Mouse (Mus musculus) inflammation-experienced regulatory T-cells, adult 6 months (primary cell): Measurements from ENCODE around the gene Tbx3. TPM values are rescaled to one million over a fixed set of nuclear protein-coding genes. Genes with fewer than 3 reads are reported as not detected.

Source experiments
- ATAC-seq: one replicate; pipeline ENCODE4 v1.8.0; 2017
- polyA plus RNA-seq, 3 experiments: library from polyadenylated mRNA; unstranded; fragments of 100-300 nt; shearing (Covaris generic); gene quantifications; one replicate each; pipeline ENCODE4 v1.2.1; 2017

The Tbx3 gene
- polyA plus RNA-seq, 3 experiments from 2014 or later = 0.56 TPM; not detected in 2

DNA sequence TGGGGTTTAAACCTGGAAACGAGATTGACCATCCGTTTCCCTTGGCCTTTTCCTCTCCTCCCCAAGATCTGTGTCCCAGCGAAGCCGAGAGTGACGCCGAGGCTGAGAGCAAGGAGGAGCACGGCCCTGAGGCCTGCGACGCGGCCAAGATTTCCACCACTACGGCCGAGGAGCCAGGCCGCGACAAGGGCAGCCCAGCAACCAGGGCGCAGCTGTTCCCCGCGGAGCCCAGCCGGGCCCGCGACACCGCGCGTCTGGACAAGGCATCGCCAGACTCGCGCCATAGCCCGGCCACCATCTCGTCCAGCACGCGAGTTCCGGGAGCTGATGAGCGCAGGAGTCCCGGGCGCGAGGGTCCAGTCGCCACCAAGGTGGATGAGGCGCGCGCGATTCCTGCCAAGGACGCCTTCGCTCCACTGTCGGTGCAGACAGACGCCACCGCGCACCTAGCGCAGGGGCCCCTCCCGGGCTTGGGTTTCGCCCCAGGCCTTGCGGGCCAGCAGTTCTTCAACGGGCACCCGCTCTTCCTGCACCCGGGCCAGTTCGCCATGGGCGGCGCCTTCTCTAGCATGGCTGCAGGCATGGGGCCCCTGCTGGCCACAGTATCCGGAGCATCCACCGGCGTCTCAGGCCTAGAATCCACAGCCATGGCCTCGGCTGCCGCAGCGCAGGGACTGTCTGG, 10.0 kb downstream of the Tbx3 start:
- no peak for ATAC-seq

DNA sequence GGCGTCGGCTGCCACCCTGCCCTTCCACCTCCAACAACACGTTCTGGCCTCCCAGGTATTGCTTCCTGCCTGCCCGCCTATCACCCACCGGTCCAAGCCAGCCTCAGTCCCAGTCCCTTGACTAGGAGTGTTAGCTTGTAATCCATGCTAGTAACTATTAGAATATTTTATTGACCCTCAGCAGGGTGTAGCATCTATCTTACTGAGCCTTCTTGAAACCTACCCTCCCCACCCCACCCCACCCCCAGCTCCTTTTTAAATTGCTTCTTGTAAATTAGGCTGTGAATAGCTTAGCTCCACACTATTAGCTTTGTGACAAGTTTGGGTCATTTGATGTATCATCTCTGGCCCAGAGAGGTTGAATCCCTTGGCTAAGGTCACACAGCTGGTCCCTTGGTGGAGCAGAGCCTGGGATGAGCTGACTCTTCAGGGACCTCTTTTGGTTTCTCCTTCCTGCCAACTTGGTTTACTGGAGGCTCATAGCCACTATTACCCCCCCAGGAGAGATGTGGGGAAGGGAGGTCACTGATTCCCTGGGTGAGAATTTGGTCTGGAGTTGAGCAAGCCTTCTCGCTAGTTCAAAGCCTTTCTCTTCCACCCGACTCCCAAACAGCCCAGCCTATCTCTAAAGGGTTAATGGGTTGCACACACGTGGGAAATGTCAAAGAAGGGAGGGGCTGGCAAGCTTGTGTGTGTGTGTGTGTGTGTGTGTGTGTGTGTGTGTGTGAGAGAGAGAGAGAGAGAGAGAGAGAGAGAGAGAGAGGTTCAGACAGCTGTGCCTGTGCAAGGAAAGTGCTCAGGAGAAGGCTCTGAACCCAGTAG, 10.8 kb downstream of the Tbx3 start:
- ATAC-seq = no peak

DNA sequence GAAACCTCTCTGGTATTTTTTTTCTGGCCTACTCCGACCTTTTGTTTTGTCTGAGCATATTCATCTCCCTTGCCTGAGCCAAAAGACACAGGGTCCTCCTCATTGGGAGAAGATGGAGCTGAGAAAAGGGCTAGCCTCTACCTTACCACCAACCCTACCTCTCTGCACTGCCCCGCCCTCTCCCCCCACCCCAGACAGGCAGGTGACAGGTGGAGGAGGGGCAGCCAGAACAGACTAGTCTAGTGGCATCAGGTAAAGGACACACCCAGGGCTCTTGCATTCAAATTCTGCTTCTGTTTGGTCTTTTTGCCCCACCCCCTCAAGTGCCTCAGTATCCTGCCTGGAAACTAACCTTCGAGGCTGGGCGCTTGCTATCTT, 11.4 kb downstream of the Tbx3 start:
- ATAC-seq = no peak

DNA sequence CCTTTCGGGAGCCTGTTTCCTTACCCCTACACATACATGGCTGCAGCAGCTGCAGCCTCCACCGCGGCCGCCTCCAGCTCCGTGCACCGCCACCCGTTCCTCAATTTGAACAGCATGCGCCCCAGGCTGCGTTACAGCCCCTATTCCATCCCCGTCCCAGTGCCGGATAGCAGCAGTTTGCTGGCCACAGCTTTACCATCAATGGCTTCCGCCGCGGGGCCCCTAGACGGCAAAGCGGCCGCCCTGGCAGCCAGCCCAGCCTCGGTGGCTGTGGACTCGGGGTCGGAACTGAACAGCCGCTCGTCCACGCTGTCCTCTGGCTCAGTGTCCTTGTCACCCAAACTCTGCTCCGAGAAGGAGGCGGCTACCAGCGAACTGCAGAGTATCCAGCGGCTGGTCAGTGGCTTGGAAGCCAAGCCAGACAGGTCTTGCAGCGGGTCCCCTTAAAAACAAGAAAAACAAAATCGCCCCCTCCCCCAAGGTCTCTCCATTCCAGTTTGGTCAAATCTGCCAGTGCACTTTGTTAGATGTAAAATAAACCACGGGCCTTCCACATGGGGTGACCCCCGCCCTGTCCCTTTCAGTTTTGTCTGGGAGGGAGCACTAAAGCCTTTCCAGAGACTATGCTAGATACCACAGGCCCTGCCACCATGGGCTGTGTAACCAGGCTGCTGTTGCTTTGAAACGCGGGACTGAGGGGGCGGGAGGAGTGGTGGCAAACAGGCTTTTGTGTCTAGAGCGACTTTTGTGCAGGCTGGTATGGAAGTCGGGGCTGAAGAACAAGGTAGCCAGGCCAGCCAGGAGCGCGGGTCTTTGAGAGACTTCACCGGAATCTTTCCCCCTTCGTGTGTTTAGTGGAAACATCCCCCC, 12.4 kb downstream of the Tbx3 start:
- no peak for ATAC-seq

DNA sequence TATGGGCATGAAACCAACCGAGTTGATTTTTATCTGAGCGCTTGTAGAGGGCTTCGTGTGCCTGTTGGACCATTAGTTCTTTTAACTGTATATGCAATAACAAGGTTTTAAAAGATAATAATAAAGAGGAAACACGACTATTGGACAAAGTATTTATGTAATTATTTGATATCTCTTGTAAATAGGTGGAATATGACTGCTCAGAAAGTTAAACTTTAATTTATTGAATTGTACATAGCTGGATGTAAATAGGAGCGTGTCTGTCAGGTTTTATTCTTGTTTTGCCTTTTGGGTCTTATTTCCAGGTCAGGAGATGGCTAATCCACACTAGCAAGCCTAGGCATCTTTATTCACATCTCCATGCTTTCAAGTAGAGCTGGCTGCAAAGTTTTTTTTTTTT, 13.4 kb downstream of the Tbx3 start:
- no peak for ATAC-seq

DNA sequence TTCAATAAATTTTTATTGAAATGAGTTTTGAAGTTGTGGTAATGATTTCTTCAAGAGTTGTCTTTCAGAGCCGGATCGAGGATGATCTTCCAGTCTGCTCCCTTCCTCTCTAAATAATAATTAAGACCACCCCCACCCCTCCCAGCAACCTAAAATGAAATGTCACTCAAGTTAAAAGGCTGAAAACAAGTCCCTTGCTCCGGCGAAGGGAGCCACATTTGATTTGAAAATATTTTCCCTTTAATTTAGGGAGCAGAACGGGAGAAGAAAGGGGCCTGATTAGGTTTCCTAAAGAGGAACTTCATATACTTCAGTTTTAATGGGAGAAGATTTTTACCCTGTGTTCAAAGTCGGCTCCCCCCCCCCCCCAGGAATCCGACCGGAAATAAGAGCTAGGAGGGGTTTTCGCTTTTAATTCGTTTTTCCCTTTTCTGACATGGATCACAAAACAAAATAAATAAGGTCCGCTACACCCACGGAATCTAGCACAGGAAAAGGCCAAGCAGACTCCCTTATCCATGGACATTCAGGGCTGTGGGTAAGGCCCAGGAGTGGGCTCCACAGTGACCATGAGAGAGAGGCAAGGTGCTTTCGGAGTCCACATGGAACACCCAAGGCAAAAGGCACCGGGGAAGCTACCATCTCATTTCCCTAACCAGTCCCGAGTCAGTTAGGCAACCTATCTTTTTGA, 14.4 kb downstream of the Tbx3 start:
- ATAC-seq = no peak

DNA sequence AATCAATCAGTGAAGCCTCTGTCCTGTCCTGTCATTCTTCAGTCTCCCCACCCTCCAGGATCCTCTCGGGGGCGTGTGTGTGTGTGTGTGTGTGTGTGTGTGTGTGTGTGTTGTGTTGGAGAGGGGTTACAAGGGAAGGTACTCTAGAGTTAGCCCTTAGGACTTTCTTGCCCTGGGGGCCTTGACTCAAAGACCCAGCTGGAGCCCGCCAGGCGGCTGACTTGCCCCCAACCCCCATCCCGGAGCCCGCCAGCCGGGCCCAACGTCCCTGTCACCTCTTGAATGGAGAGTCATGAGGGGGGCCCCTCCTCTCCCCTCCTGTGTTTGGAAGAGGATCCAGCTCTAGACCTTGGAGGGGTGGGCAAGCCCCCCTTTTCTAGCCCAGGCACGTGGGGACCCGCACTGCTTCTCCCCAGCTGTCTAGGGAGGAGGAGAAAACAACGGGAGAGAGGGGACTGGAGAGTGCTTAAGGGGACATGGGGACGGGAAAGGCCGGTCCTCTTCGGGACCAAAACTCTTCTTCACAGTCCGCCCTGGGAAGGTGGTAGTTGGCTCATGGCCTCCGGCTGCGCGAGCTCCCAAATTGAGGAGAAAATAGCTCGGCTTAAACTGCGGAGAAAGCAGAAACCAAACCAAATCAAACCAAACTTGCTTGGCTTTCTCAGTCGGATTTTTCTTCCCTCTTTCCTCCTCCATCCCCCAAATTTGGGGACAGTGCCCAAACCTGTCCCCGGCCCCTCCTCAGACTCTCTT, 15.2 kb downstream of the Tbx3 start:
- ATAC-seq = no peak

DNA sequence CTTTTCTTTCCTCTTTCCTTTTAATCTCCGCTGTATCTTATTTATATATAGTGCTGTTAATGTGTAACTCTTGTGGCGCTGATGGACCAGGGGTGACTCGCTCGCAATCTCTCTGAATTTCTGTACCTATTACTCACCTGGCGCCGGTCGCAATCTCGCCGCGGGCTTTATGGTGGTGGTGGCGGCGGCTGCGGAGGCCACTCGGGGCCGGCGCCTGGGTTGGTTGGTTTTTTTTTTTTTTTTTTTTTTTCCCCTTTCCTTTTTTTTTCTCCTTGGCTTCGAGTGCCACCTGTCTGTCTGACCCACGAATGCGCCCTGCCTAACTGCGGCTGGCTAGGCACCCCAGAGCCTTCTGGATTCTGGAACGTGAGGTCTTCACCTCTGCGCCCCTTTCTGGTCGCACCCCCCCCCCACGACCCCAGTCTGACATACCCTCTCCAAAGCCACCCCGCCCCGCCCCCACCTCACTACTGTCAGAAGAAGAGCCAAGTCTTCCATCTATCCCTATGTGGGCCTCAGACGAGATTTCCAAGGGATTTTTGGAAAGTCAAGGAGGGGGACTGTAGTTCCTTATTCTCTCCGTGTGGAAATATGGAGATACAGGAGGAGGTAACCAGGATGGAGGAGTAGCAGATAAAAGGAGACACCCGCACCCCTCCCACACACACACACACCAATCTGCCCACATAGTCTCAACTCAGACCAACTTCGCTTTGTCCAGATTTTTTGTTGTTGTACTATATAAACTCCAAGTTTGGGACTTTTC, 15.9 kb downstream of the Tbx3 start:
- no peak for ATAC-seq

DNA sequence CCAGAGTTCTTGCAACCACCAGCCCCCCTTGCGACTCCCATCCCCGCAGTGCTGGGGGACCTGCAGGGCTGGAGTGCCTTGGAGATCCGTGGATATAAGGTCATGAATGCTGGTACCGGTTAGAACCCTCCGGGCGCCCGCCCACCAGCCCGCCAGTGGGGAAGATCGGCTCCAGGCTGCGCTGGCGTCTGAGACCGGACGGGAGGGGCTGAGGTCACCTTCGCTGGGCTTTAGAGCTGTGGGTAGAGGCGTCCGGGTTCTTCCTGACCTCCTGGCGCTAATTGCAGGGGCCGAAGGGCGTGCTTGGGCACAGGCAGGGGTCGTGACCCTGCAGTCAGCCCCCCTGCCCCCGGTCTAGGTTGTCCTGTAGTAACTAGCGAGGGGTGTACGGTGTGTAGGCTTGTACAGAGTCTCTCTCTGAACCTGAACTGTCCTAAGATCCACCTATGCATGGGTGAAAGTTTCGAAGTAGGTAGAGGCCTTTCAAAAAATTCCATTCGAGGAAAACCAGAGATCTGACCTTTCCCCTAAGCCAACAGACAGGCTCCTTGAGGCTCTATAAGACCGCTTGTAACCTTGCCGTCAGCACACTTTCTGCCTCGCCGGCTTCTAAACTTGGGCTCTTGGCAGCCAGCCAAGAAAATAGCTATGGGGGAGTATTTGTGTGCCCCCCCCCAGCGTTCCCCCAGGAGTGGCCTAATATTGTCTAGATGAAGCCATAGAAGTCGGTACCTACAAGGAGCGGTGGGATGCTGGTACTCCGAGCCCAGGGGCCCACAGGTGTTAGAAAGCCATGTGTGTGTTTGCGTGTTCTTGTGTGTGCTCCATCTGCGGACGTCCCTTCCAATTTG, 16.8 kb downstream of the Tbx3 start:
- ATAC-seq = no peak

DNA sequence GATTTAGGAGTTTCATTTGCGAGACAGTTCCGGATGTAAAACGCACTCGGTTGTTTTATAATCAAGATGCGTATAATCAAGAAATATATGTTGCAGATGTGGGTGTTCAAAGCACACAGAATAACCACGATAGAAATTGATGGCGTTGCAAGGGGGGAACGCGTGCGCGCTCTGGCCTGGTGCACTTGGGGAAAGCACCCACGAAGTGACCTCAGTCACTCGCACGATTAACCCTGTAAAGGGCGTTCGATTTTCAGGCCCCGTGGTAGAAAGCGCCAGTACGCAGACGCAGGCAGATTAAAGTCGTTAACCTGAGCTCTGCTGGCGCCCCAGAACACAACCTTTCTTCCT, 17.4 kb downstream of the Tbx3 start:
- no peak for ATAC-seq

DNA sequence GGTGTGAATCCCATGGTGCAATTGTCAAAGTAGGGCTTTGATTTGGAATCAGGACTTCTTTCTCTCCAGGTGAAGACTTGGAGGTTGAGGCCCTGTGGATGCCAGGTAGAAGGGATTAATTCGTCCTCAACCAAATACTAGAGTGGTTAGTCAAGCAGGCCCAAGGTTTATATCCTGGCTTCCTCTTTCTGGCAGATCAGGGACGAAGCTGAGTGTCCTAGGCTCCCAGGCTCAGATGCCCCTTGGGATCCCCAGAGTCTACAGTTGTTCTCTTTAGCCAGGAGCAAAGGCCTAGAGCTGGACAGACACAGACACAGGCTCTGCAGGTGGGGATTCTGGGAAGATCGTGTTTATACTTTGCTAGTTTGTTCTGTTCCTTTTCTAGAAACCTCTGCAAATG, 17.8 kb downstream of the Tbx3 start:
- no peak for ATAC-seq

DNA sequence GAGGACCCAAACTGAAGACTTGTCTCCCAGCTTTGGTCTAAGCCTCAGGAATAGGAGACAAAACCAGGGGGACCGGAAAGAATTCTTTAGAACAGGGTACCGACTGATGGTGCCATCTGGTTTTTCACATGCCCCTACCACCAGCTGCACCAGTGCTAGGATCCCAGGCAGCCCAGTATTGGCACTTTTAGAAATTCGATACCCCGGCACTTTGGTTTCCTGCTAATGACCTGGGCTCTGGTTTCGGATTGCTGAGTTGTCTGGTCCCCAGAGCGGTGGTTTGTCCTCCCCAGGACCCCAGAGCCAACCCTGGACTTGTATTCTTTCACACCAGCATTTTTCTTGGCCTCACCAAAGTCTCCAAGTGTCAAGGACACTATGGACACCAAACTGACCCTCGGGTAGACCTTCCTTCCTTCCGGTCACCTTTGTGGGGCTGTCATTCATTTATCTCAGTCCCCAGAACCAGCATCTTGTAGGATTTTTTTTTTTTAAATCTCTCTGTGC, 18.5 kb downstream of the Tbx3 start:
- ATAC-seq = no peak

DNA sequence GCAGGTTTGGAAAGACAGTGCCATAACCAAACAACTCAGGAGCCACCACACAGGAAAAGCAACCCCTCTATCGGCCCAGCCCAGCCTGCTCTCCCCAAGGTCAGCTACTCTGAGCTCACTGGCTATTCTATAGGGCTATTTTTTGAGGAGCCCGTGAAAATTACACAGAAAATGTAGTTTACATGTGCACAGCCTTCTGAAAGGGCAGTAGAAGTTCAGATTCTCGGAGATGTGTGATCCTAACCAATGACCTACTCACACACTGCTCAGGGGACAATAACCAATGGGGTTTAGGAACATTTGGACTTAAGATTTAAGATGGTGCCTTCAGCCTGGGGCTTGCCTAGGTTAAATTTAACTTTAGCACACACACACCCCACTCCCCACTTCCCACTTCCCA, 19.0 kb downstream of the Tbx3 start:
- ATAC-seq = no peak

DNA sequence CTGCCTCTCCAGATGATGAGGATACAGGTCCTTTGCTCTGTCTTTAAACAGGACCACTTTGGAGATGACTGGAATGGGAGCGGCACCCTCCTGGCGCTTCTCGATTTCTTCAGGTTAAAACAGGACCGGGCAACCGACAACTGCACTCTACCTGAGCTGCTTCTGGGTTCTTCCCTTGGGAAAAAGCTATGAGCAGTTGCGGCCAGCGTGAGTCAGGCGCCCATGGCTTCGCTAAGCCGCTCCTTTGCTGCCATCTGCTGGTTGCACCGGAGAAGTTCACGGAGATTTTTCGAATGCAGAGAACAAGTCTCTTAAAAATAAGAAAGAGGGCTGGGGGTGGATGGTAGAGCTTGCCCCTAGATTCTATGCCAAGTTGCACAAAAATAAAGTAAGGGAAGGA, 20.6 kb downstream of the Tbx3 start:
- no peak for ATAC-seq

DNA sequence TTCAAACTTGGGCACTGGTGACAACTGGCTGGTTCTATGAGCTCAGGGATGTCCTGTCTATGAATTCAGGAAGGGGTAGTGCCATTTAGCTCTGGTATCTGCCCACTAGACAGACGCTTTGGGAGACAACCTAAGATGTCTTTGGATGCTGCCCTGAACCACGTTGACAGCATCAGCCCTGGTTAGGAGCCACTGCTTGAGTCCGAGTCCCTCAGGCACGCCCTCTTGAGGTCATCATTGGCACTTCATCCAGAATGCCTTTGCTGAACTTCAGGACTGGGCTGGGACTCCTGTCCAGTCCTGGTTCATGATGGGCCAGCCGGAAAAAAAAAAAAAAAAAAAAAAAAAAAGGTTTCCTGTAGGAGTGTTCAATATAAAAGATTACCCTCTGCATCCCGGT, 22.0 kb downstream of the Tbx3 start:
- no peak for ATAC-seq

DNA sequence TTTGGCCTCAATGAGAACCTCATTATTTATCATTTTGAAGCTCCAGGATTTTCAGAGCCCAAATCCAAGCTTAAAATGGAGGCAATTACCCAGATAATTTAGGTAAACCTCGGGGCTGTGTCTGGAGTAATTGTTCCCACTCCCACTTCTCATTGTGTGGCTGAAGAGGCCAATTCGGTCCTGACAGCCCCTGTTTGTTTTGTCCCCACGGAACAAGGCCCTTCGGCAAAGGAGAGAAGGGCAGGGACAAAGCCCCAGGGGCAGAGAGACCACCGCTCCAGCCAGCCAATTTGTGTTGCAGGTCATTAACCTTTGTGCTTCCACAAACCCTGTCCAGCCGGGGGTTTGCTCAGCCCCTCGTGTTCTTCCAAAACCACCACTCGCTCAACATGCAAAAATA, 24.4 kb downstream of the Tbx3 start:
- no peak for ATAC-seq

DNA sequence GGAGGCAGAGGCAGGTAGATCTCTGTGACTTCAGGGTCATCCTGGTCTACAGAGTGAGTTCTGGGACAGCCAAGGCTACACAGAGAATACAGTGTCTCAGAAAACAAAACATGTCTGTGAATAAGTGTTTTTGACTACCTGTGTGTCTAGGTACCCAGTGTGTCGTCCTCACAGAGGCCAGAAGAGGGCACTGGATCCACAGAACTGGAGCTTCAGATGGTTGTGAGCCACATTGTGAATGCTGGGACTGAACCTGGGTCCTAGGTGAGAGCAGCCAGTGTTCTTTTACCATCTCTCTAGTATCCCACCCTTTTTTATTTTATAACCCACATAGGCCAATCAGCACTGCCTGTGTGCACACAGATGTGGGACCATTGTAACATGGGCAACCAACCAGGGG, 32.6 kb downstream of the Tbx3 start:
- no peak for ATAC-seq

DNA sequence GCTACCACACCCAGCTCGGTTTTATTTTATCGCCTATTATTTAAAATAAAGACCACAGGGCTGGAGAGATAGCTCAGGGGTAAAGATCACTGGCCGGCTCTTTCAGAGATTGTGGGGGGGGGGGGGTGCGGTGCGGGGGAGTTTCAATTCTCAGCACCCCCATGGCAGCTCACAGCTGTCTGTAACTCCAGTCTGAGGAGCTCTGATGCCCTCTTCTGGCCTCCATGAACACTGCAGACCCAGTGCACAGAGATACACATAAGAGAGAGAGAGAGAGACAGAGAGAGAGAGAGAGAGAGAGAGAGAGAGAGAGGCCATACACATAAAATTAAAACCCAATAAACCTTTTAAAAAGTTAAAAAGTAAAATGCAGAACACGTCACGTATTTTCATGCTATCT, 34.4 kb downstream of the Tbx3 start:
- ATAC-seq = no peak

DNA sequence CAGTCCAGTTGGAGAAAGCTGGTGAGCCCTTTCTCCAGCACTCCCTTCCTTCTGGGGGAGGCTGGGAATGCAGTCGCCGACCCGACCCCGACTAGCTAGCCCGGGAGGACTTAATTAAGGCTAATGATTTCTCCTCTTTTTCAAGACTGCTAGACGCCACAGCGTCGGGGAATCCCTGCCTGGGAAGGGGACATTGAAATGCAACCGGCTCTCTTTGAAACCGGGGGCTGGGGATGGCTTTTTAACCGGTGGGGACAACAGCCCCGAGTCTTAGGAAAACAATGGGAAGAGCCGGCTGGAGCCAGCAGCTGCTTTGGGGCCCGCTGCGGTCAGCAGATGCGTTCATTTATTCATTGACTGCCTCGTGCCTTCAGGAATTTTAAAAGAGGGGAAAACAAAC, 36.0 kb downstream of the Tbx3 start:
- no peak for ATAC-seq
